In genomic region chr15:81802941-81803351, GRCm38 (mm10) we compare ENCODE assay signal across 7 mouse cellular contexts. TPM values are rescaled to one million over a fixed set of nuclear protein-coding genes. Genes with fewer than 3 reads are reported as not detected.
DNase-seq lines count a peak whose midpoint lies in the region; ATAC-seq and TF ChIP-seq lines count a peak whose summit lies in the region.

No protein-coding gene starts in this region.

- 17% methylated on average over 8 of the region's 8 CpGs for WGBS in embryonic facial prominence, embryonic 15.5 days
- 14% methylated on average over 8 of the region's 8 CpGs for WGBS in hindbrain, embryonic 15.5 days
- WGBS in limb, embryonic 15.5 days: 7% methylated on average over 8 of the region's 8 CpGs
- WGBS in neural tube, embryonic 13.5 days: 16% methylated on average over 8 of the region's 8 CpGs

- no peaks in the 10 kb centered on the region for H3K9me3 ChIP-seq in embryonic facial prominence, embryonic 15.5 days (replicated peaks)
- no peaks in the 10 kb centered on the region for H3K9me3 ChIP-seq in hindbrain, embryonic 15.5 days
- H3K9me3 ChIP-seq in limb, embryonic 15.5 days: no peaks in the 10 kb centered on the region
- no peaks in the 10 kb centered on the region for H3K9me3 ChIP-seq in neural tube, embryonic 13.5 days

- DNase-seq in testis, postnatal 10 days (ENCODE audit: low spot score): no peak
- no peak for DNase-seq in B cell, adult 2 months

- H3K36me3 ChIP-seq in testis, adult 2 months (ENCODE audit: control insufficient read depth, insufficient read depth, low read length): peaks cover 1% of the 10 kb centered on the region; the same call in 1 of the 2 replicates
- H3K36me3 ChIP-seq in embryonic facial prominence, embryonic 15.5 days: no peaks in the 10 kb centered on the region
- no peaks in the 10 kb centered on the region for H3K36me3 ChIP-seq in hindbrain, embryonic 15.5 days
- 0 out of 2 replicates have a peak, but pooled peaks cover under 1% of the 10 kb centered on the region for H3K36me3 ChIP-seq in limb, embryonic 15.5 days
- H3K36me3 ChIP-seq in neural tube, embryonic 13.5 days: no peaks in the 10 kb centered on the region

- H3K4me3 ChIP-seq in testis, adult 2 months (ENCODE audit: control insufficient read depth, low read depth, low read length): peak overlapping the region; percentile 63
- H3K4me3 ChIP-seq in embryonic facial prominence, embryonic 15.5 days (replicated peaks): peak overlapping the region; percentile 42
- peak overlapping the region; percentile 29 for H3K4me3 ChIP-seq in hindbrain, embryonic 15.5 days
- H3K4me3 ChIP-seq in limb, embryonic 15.5 days: peak overlapping the region; percentile 46
- H3K4me3 ChIP-seq in neural tube, embryonic 13.5 days: peak overlapping the region; percentile 29

- TF ChIP-seq POLR2A in testis, adult 2 months (IDR thresholded peaks at IDR 0.05; ENCODE audit: control insufficient read depth, low read depth, low read length): no peak

- peak; percentile 47 for ATAC-seq in embryonic facial prominence, embryonic 15.5 days (ENCODE audit: insufficient number of reproducible peaks, low FRiP score, low TSS enrichment, low read depth)
- ATAC-seq in hindbrain, embryonic 15.5 days (ENCODE audit: low FRiP score, low read depth): no peak
- no peak for ATAC-seq in limb, embryonic 15.5 days (ENCODE audit: insufficient number of reproducible peaks, low FRiP score, low TSS enrichment, low read depth)
- no peak for ATAC-seq in neural tube, embryonic 13.5 days (ENCODE audit: low read depth)

- H3K27ac ChIP-seq in testis, adult 2 months (ENCODE audit: control insufficient read depth, insufficient read depth, low read depth, low read length): peak overlapping the region; percentile 69
- peak overlapping the region; percentile 84 for H3K27ac ChIP-seq in embryonic facial prominence, embryonic 15.5 days (replicated peaks)
- H3K27ac ChIP-seq in hindbrain, embryonic 15.5 days (replicated peaks): peak overlapping the region; percentile 58
- peak overlapping the region; percentile 88 for H3K27ac ChIP-seq in limb, embryonic 15.5 days
- H3K27ac ChIP-seq in neural tube, embryonic 13.5 days (replicated peaks): peak overlapping the region; percentile 64

- H3K9ac ChIP-seq in embryonic facial prominence, embryonic 15.5 days: peak overlapping the region; percentile 35
- peak overlapping the region; percentile 32 for H3K9ac ChIP-seq in hindbrain, embryonic 15.5 days
- peak overlapping the region; percentile 37 for H3K9ac ChIP-seq in limb, embryonic 15.5 days
- H3K9ac ChIP-seq in neural tube, embryonic 13.5 days: peak overlapping the region; percentile 61

- peaks cover 2% of the 10 kb centered on the region for H3K4me1 ChIP-seq in testis, adult 2 months (ENCODE audit: control insufficient read depth, insufficient read depth, low read length)
- H3K4me1 ChIP-seq in embryonic facial prominence, embryonic 15.5 days: peaks cover 48% of the 10 kb centered on the region
- H3K4me1 ChIP-seq in hindbrain, embryonic 15.5 days (replicated peaks): peaks cover 26% of the 10 kb centered on the region
- peaks cover 52% of the 10 kb centered on the region for H3K4me1 ChIP-seq in limb, embryonic 15.5 days
- H3K4me1 ChIP-seq in neural tube, embryonic 13.5 days (replicated peaks): peaks cover 38% of the 10 kb centered on the region

- H3K4me2 ChIP-seq in embryonic facial prominence, embryonic 15.5 days (replicated peaks): peak overlapping the region; percentile 71
- H3K4me2 ChIP-seq in hindbrain, embryonic 15.5 days: peak overlapping the region; percentile 58
- peak overlapping the region; percentile 81 for H3K4me2 ChIP-seq in limb, embryonic 15.5 days
- peak overlapping the region; percentile 57 for H3K4me2 ChIP-seq in neural tube, embryonic 13.5 days

- H3K27me3 ChIP-seq in testis, adult 2 months (ENCODE audit: control insufficient read depth, insufficient read depth, low read length): no peaks in the 10 kb centered on the region
- H3K27me3 ChIP-seq in embryonic facial prominence, embryonic 15.5 days: no peaks in the 10 kb centered on the region
- H3K27me3 ChIP-seq in hindbrain, embryonic 15.5 days: no peaks in the 10 kb centered on the region
- H3K27me3 ChIP-seq in limb, embryonic 15.5 days: no peaks in the 10 kb centered on the region
- 0 out of 2 replicates have a peak, but pooled peaks cover 6% of the 10 kb centered on the region for H3K27me3 ChIP-seq in neural tube, embryonic 13.5 days

- no peak for TF ChIP-seq CTCF in testis, adult 2 months (IDR thresholded peaks at IDR 0.05; ENCODE audit: control insufficient read depth, insufficient read depth, insufficient replicate concordance, low read depth, low read length)

RNA-seq across cellular contexts. Expression of gene Tef, which starts 0.7 kb away (rescaled TPM):
- polyA plus RNA-seq in testis, adult 2 months (2012; rRNA removed): 36.1 and 38.9 TPM in 2 replicates
- 31.1 and 32.3 TPM in 2 replicates for polyA plus RNA-seq in embryonic facial prominence, embryonic 15.5 days (2015; fragmentation: Nextera tagmentation; extraction: Ambion mirVana)
- 23.7 and 25.3 TPM in 2 replicates for polyA plus RNA-seq in hindbrain, embryonic 15.5 days (2015; fragmentation: Nextera tagmentation; extraction: Ambion mirVana)
- 28.9 and 30.7 TPM in 2 replicates for polyA plus RNA-seq in limb, embryonic 15.5 days (2015; fragmentation: Nextera tagmentation; extraction: Ambion mirVana)
- 20.6 and 21.4 TPM in 2 replicates for polyA plus RNA-seq in neural tube, embryonic 13.5 days (2015; fragmentation: Nextera tagmentation; extraction: Ambion mirVana)

RNA-seq across cellular contexts. Expression of gene Tob2, which starts 55.6 kb away (rescaled TPM):
- 7.3 and 8.0 TPM in 2 replicates for polyA plus RNA-seq in testis, adult 2 months (2012; rRNA removed)
- polyA plus RNA-seq in embryonic facial prominence, embryonic 15.5 days (2015; fragmentation: Nextera tagmentation; extraction: Ambion mirVana): 31.4 and 33.8 TPM in 2 replicates
- 17.4 and 17.7 TPM in 2 replicates for polyA plus RNA-seq in hindbrain, embryonic 15.5 days (2015; fragmentation: Nextera tagmentation; extraction: Ambion mirVana)
- polyA plus RNA-seq in limb, embryonic 15.5 days (2015; fragmentation: Nextera tagmentation; extraction: Ambion mirVana): 29.8 and 32.1 TPM in 2 replicates
- 13.5 and 16.5 TPM in 2 replicates for polyA plus RNA-seq in neural tube, embryonic 13.5 days (2015; fragmentation: Nextera tagmentation; extraction: Ambion mirVana)

RNA-seq across cellular contexts. Expression of gene Rangap1, which starts 57.6 kb away (rescaled TPM):
- 234 and 245 TPM in 2 replicates for polyA plus RNA-seq in testis, adult 2 months (2012; rRNA removed)
- polyA plus RNA-seq in embryonic facial prominence, embryonic 15.5 days (2015; fragmentation: Nextera tagmentation; extraction: Ambion mirVana): 98.3 and 102 TPM in 2 replicates
- 154 and 157 TPM in 2 replicates for polyA plus RNA-seq in hindbrain, embryonic 15.5 days (2015; fragmentation: Nextera tagmentation; extraction: Ambion mirVana)
- 99.6 and 101 TPM in 2 replicates for polyA plus RNA-seq in limb, embryonic 15.5 days (2015; fragmentation: Nextera tagmentation; extraction: Ambion mirVana)
- polyA plus RNA-seq in neural tube, embryonic 13.5 days (2015; fragmentation: Nextera tagmentation; extraction: Ambion mirVana): 114 and 115 TPM in 2 replicates

RNA-seq across cellular contexts. Expression of gene Zc3h7b, which starts 58.1 kb away (rescaled TPM):
- 21.6 and 26.3 TPM in 2 replicates for polyA plus RNA-seq in testis, adult 2 months (2012; rRNA removed)
- 29.5 and 31.2 TPM in 2 replicates for polyA plus RNA-seq in embryonic facial prominence, embryonic 15.5 days (2015; fragmentation: Nextera tagmentation; extraction: Ambion mirVana)
- polyA plus RNA-seq in hindbrain, embryonic 15.5 days (2015; fragmentation: Nextera tagmentation; extraction: Ambion mirVana): 47.6 and 49.8 TPM in 2 replicates
- 28.7 and 28.9 TPM in 2 replicates for polyA plus RNA-seq in limb, embryonic 15.5 days (2015; fragmentation: Nextera tagmentation; extraction: Ambion mirVana)
- 43.9 and 47.6 TPM in 2 replicates for polyA plus RNA-seq in neural tube, embryonic 13.5 days (2015; fragmentation: Nextera tagmentation; extraction: Ambion mirVana)
